Mouse (Mus musculus): ENCODE measurements around the gene Kdm7a.

Gene Kdm7a

GRCm38 (mm10) chr6:39206581-39207461 lies at the start of gene Kdm7a:
TSS of gene Kdm7a (minus strand) at chr6:39206789.
- DNase-seq (ENCODE audit: low read depth in 1 of 2, low spot score in 2 of 2) = peak; percentile 27 to 64

- no peak for DNase-seq (ENCODE audit: low read depth in 1 of 2, low spot score in 2 of 2)
Measured at GRCm38 (mm10) chr6:39255271-39255670, 48.7 kb upstream of the Kdm7a start.

GRCm38 (mm10) chr6:39250055-39250454 lies 43.5 kb upstream of the Kdm7a start:
- DNase-seq (ENCODE audit: low read depth in 1 of 2, low spot score in 2 of 2) = no peak

- DNase-seq (ENCODE audit: low read depth in 1 of 2, low spot score in 2 of 2) = no peak
Measured at GRCm38 (mm10) chr6:39249176-39249770, 42.7 kb upstream of the Kdm7a start.

- no peak for DNase-seq (ENCODE audit: low read depth in 1 of 2, low spot score in 2 of 2)
Measured at GRCm38 (mm10) chr6:39244066-39244465, 37.5 kb upstream of the Kdm7a start.

- no peak for DNase-seq (ENCODE audit: low read depth in 1 of 2, low spot score in 2 of 2)
Measured at GRCm38 (mm10) chr6:39243511-39243961, 36.9 kb upstream of the Kdm7a start.

GRCm38 (mm10) chr6:39242718-39243471 lies 36.3 kb upstream of the Kdm7a start:
- no peak for DNase-seq (ENCODE audit: low read depth in 1 of 2, low spot score in 2 of 2)

- no peak for DNase-seq (ENCODE audit: low read depth in 1 of 2, low spot score in 2 of 2)
Measured at GRCm38 (mm10) chr6:39241421-39241891, 34.9 kb upstream of the Kdm7a start.

- no peak for DNase-seq (ENCODE audit: low read depth in 1 of 2, low spot score in 2 of 2)
Measured at GRCm38 (mm10) chr6:39240956-39241355, 34.4 kb upstream of the Kdm7a start.

- no peak for DNase-seq (ENCODE audit: low read depth in 1 of 2, low spot score in 2 of 2)
Measured at GRCm38 (mm10) chr6:39237887-39238286, 31.3 kb upstream of the Kdm7a start.

GRCm38 (mm10) chr6:39232617-39233016 lies 26.0 kb upstream of the Kdm7a start:
- no peak for DNase-seq (ENCODE audit: low read depth in 1 of 2, low spot score in 2 of 2)

- DNase-seq (ENCODE audit: low read depth in 1 of 2, low spot score in 2 of 2) = peak; percentile 68 to 75
Measured at GRCm38 (mm10) chr6:39230664-39231063, 24.1 kb upstream of the Kdm7a start.

GRCm38 (mm10) chr6:39226610-39226955 lies 20.0 kb upstream of the Kdm7a start:
- no peak for DNase-seq (ENCODE audit: low read depth in 1 of 2, low spot score in 2 of 2)

GRCm38 (mm10) chr6:39225876-39226609 lies 19.5 kb upstream of the Kdm7a start:
- DNase-seq (ENCODE audit: low read depth in 1 of 2, low spot score in 2 of 2) = no peak

- no peak for DNase-seq (ENCODE audit: low read depth in 1 of 2, low spot score in 2 of 2)
Measured at GRCm38 (mm10) chr6:39223328-39223885, 16.8 kb upstream of the Kdm7a start.

- no peak for DNase-seq (ENCODE audit: low read depth in 1 of 2, low spot score in 2 of 2)
Measured at GRCm38 (mm10) chr6:39222487-39222886, 15.9 kb upstream of the Kdm7a start.

- DNase-seq (ENCODE audit: low read depth in 1 of 2, low spot score in 2 of 2) = no peak
Measured at GRCm38 (mm10) chr6:39217961-39218360, 11.4 kb upstream of the Kdm7a start.

- DNase-seq (ENCODE audit: low read depth in 1 of 2, low spot score in 2 of 2) = no peak
Measured at GRCm38 (mm10) chr6:39217138-39217537, 10.5 kb upstream of the Kdm7a start.

GRCm38 (mm10) chr6:39214949-39215606 lies 8.5 kb upstream of the Kdm7a start:
- no peak for DNase-seq (ENCODE audit: low read depth in 1 of 2, low spot score in 2 of 2)

- DNase-seq (ENCODE audit: low read depth in 1 of 2, low spot score in 2 of 2) = no peak
Measured at GRCm38 (mm10) chr6:39209677-39210076, 3.1 kb upstream of the Kdm7a start.

All from monocyte, adult 2 months (primary cell).